Mouse (Mus musculus): ENCODE results near the gene Gm9789.
"Not testable (repeated sequence)": the region's sequence is repeated elsewhere in the genome, so short reads cannot be mapped to it uniquely, and the experiment has no call there.

The Gm9789 gene

GRCm38 (mm10) chr16:89157652-89158051, at the start of gene Gm9789:
Gene Gm9789 (plus strand): TSS chr16:89157952.
- no peak for DNase-seq (ENCODE audit: low read depth, low spot score)

- DNase-seq (ENCODE audit: low read depth, low spot score): no peak
These were observed 17.2 kb upstream of the Gm9789 start, which contains the start of gene Gm6358 for GRCm38 (mm10) chr16:89140551-89140950. Gene Gm6358 (plus strand): TSS chr16:89140851.

GRCm38 (mm10) chr16:89150786-89151185, 7.0 kb upstream of the Gm9789 start, which contains the start of gene Gm10061:
Gene Gm10061 (plus strand): TSS chr16:89151086.
- DNase-seq (ENCODE audit: low read depth, low spot score): no peak

- not testable (repeated sequence) for DNase-seq (ENCODE audit: low read depth, low spot score)
These were observed 11.4 kb downstream of the Gm9789 start, which contains the start of gene Gm7735 for GRCm38 (mm10) chr16:89169190-89169589. Gene Gm7735 (plus strand): TSS chr16:89169490.

- DNase-seq (ENCODE audit: low read depth, low spot score): no peak
These were observed 16.7 kb downstream of the Gm9789 start, which contains the start of gene 1110057P08Rik for GRCm38 (mm10) chr16:89174435-89174834. Gene 1110057P08Rik (plus strand): TSS chr16:89174735.

- DNase-seq (ENCODE audit: low read depth, low spot score): no peak
These were observed 30.9 kb downstream of the Gm9789 start for GRCm38 (mm10) chr16:89188621-89189020.

GRCm38 (mm10) chr16:89205561-89205960, 47.8 kb downstream of the Gm9789 start, which contains the start of gene Krtap20-2:
Gene Krtap20-2 (plus strand): TSS chr16:89205861.
- no peak for DNase-seq (ENCODE audit: low read depth, low spot score)

Measured in c-Kit-negative CD71-positive TER-119-positive erythroid progenitor cells, embryonic 14.5 days (primary cell).